Mouse (Mus musculus): ENCODE measurements around the gene Impg2. TPM values are rescaled to one million over a fixed set of nuclear protein-coding genes. Genes with fewer than 3 reads are reported as not detected.

The Impg2 gene
- polyA plus RNA-seq, 1 experiment from 2014 or later, result 0.07 TPM

DNA sequence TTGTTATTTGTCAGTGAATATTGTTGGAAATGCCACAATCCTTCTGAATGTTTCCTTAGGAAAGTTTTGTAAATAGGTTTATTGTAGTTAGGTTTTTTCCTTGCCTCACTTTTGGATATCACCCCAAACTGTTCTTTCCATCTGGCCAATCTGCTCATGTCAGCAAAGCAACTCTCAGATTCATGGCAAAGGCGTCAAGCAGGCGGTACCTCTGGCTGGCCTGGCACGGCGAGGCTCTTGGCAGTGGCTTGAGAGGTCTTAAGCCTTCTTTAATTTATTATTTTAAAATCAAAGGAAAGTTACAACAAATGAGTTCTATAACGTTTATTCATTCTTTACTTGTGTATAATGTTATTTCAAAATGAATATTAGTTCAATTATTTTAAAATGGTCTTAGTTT, 82.0 kb downstream of the Impg2 start:
- Histone ChIP-seq H3K4me1 (ENCODE audit: control insufficient read depth, insufficient read depth, low read length) (no peaks in the 10 kb centered on the region), H3K27ac (ENCODE audit: low read depth, low read length) (no peak overlapping the region), H3K4me3 (ENCODE audit: low read depth, low read length) (no peak overlapping the region), H3K4me2 (ENCODE audit: low read depth) (no peak overlapping the region), H3K36me3 (ENCODE audit: control insufficient read depth, insufficient read depth, low read length) (no peaks in the 10 kb centered on the region), H3K9ac (ENCODE audit: low read length) (no peak overlapping the region), H3K9me3 (ENCODE audit: control insufficient read depth, low read length) (no peaks in the 10 kb centered on the region), H3K27me3 (ENCODE audit: control insufficient read depth, insufficient read depth, low read length) (no peaks in the 10 kb centered on the region)
- no peak for DNase-seq (ENCODE audit: low spot score)
- WGBS, result 84% methylated on average over 5 of the region's 5 CpGs
- no peak for ATAC-seq (ENCODE audit: insufficient read depth, low FRiP score, low TSS enrichment)

DNA sequence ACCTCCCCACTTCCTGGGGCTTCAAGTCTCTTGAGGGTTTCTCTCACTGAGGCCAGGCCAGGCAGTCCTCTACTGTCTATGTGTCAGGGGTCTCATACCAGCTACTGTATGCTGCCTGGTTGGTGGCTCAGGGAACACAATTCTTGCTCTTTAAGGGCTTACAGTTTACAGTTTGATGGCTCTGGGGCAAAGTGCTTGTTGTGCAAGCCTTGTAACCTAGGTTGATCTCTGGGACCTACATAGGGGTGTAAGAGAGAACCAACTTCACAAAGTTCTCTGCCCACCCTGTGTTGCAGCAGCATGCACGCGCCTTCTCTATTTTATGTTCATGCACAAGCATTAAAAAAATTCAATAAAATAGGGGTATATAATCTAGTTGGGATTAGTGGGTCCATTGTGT, 82.9 kb downstream of the Impg2 start:
- Histone ChIP-seq H3K4me2 (ENCODE audit: low read depth) (no peak overlapping the region), H3K27me3 (ENCODE audit: control insufficient read depth, insufficient read depth, low read length) (no peaks in the 10 kb centered on the region), H3K9ac (ENCODE audit: low read length) (no peak overlapping the region), H3K4me1 (ENCODE audit: control insufficient read depth, insufficient read depth, low read length) (no peaks in the 10 kb centered on the region), H3K9me3 (ENCODE audit: control insufficient read depth, low read length) (no peaks in the 10 kb centered on the region), H3K4me3 (ENCODE audit: low read depth, low read length) (no peak overlapping the region), H3K36me3 (ENCODE audit: control insufficient read depth, insufficient read depth, low read length) (no peaks in the 10 kb centered on the region), H3K27ac (ENCODE audit: low read depth, low read length) (no peak overlapping the region)
- DNase-seq (ENCODE audit: low spot score), result no peak
- WGBS, result 94% methylated on average over 2 of the region's 2 CpGs
- no peak for ATAC-seq (ENCODE audit: insufficient read depth, low FRiP score, low TSS enrichment)

DNA sequence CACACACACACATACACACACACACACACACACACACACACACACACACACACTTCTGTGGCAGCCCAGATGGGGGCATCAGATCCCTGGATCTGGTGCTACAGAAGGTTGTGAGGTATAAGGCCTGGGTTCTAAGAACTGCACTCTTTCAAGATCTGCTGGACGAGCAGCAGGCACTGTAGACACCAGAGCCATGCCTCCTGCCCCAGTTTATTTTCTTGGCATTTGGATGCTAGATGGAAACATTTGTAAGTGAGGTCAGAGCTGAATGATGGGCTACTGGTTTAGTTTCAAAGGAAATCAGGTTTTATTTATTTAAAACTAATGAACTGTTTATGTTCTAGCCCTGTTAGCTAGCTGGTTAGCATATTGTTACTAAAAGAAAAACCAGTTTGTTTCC, 90.8 kb downstream of the Impg2 start:
- 61% methylated on average over 1 of the region's 1 CpGs for WGBS

DNA sequence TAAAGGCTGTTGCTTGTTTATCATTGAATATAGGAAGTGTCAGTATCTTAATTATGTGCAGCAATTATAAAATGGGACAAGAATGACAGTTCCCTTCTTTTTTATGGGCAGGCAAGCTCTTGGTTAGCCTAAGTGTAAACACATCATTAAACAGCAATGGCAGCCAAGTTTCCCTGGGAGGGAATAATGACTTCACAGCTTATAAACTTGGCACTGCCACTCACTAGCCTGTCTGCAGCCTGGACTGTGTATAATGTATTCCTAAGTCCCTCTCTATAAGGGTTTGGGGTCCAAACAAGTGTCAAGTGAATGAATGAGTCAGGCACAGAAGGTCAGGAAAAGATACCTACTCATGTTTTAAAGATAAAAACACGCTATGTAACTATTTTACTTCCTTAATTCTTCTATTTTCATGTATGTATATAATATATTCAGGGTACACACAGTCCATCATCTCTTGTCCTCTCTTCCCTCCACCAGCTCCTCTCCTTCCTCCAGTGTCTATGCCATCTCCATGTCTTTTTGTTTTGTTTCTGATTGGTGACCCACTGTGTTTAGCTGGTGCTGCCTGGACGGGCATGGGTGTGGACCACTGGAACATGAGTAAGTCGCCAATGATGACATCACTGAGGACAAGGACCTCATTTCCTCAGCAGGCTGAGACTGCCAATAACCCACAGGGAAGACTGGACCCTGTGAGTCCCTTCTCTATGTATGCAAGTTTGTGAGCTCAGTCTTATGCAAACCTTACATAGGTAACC, 92.0 kb downstream of the Impg2 start:
- ATAC-seq (ENCODE audit: insufficient read depth, low FRiP score, low TSS enrichment) (no peak), DNase-seq (ENCODE audit: low spot score) (no peak)
- Histone ChIP-seq H3K36me3 (ENCODE audit: control insufficient read depth, insufficient read depth, low read length) (no peaks in the 10 kb centered on the region), H3K4me1 (ENCODE audit: control insufficient read depth, insufficient read depth, low read length) (no peaks in the 10 kb centered on the region), H3K27ac (ENCODE audit: low read depth, low read length) (no peak overlapping the region), H3K27me3 (ENCODE audit: control insufficient read depth, insufficient read depth, low read length) (no peaks in the 10 kb centered on the region), H3K9ac (ENCODE audit: low read length) (no peak overlapping the region), H3K4me3 (ENCODE audit: low read depth, low read length) (no peak overlapping the region), H3K9me3 (ENCODE audit: control insufficient read depth, low read length) (no peaks in the 10 kb centered on the region), H3K4me2 (ENCODE audit: low read depth) (no peak overlapping the region)
- 88% methylated on average over 3 of the region's 3 CpGs for WGBS

More for the DNA sequence above, 90.8 kb downstream of the Impg2 start:
- Histone ChIP-seq H3K4me1 (ENCODE audit: control insufficient read depth, insufficient read depth, low read length) (no peaks in the 10 kb centered on the region), H3K4me3 (ENCODE audit: low read depth, low read length) (no peak overlapping the region), H3K27ac (ENCODE audit: low read depth, low read length) (no peak overlapping the region), H3K4me2 (ENCODE audit: low read depth) (no peak overlapping the region), H3K9me3 (ENCODE audit: control insufficient read depth, low read length) (no peaks in the 10 kb centered on the region), H3K36me3 (ENCODE audit: control insufficient read depth, insufficient read depth, low read length) (no peaks in the 10 kb centered on the region), H3K27me3 (ENCODE audit: control insufficient read depth, insufficient read depth, low read length) (no peaks in the 10 kb centered on the region), H3K9ac (ENCODE audit: low read length) (no peak overlapping the region)
- DNase-seq (ENCODE audit: low spot score) (no peak), ATAC-seq (ENCODE audit: insufficient read depth, low FRiP score, low TSS enrichment) (no peak)

DNA sequence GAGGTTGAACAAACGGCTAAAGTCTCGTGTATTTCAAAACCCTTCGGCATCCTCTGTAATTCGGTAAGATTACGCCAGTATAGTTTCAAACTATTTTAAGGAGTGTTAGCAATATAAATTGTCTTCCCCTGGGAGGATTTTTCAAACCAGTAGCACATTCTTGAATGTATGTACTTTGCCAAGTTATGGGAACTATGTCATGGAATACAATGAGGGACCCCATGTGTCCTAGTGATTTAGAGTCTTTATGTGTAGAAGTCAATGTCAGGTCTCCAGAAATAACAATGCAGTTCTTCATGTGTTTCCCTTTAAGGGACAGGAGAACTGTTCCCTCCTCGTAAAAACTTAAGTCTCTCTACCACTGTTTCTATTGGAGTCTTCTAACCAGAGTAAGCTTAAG, 94.1 kb downstream of the Impg2 start:
- Histone ChIP-seq H3K4me2 (ENCODE audit: low read depth) (no peak overlapping the region), H3K9me3 (ENCODE audit: control insufficient read depth, low read length) (no peaks in the 10 kb centered on the region), H3K4me1 (ENCODE audit: control insufficient read depth, insufficient read depth, low read length) (no peaks in the 10 kb centered on the region), H3K27me3 (ENCODE audit: control insufficient read depth, insufficient read depth, low read length) (no peaks in the 10 kb centered on the region), H3K4me3 (ENCODE audit: low read depth, low read length) (no peak overlapping the region), H3K9ac (ENCODE audit: low read length) (no peak overlapping the region), H3K36me3 (ENCODE audit: control insufficient read depth, insufficient read depth, low read length) (no peaks in the 10 kb centered on the region), H3K27ac (ENCODE audit: low read depth, low read length) (no peak overlapping the region)
- no peak for ATAC-seq (ENCODE audit: insufficient read depth, low FRiP score, low TSS enrichment)
- DNase-seq (ENCODE audit: low spot score), result no peak
- WGBS, result 87% methylated on average over 6 of the region's 6 CpGs

DNA sequence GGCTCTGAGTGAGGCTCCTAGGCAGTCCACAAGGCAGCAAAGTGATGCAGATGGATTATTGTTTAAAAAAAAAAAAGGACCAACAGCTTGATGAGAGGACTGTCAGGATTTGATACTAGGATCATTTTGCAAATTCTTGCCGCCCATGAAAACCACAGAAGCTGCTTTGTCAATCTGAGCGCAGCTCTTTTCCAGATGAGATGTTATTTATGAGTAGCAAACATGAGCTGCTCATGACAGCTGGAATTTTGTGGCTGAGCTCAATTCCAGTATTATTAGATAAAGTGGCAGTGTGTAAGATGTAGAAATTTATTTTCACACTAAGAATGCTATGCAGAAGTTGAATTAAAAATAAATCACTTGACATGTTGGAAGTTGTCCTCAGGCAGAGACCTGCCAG, 94.7 kb downstream of the Impg2 start:
- no peak overlapping the region for H3K4me3 ChIP-seq (ENCODE audit: low read depth, low read length)
- 83% methylated on average over 2 of the region's 2 CpGs for WGBS
- no peak overlapping the region for H3K27ac ChIP-seq (ENCODE audit: low read depth, low read length)
- H3K4me1 ChIP-seq (ENCODE audit: control insufficient read depth, insufficient read depth, low read length), result no peaks in the 10 kb centered on the region
- DNase-seq (ENCODE audit: low spot score) (no peak), ATAC-seq (ENCODE audit: insufficient read depth, low FRiP score, low TSS enrichment) (no peak)
- no peaks in the 10 kb centered on the region for H3K9me3 ChIP-seq (ENCODE audit: control insufficient read depth, low read length)
- H3K4me2 ChIP-seq (ENCODE audit: low read depth), result no peak overlapping the region
- H3K27me3 ChIP-seq (ENCODE audit: control insufficient read depth, insufficient read depth, low read length), result no peaks in the 10 kb centered on the region
- H3K36me3 ChIP-seq (ENCODE audit: control insufficient read depth, insufficient read depth, low read length), result no peaks in the 10 kb centered on the region
- no peak overlapping the region for H3K9ac ChIP-seq (ENCODE audit: low read length)

DNA sequence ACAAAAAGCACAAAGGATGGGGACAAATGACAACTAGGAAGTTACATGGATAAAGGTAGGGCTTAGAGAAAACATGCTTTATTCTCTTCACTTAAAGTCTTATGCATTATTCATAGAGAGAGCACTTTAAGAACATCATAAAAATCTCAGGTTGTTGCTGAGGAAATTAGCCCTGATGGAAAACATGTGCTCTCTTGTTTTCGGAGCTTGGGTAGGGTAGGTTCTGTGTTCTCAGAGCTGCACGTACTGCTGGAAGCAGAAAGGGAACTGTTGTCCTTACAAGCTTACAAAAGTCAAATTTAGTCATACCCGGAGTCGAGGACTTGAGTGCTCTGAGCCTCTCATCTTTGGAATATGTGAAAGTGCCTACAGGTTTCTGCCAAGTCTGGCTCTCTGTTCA, 98.9 kb downstream of the Impg2 start:
- Histone ChIP-seq H3K4me1 (ENCODE audit: control insufficient read depth, insufficient read depth, low read length) (no peaks in the 10 kb centered on the region), H3K9me3 (ENCODE audit: control insufficient read depth, low read length) (no peaks in the 10 kb centered on the region), H3K27ac (ENCODE audit: low read depth, low read length) (no peak overlapping the region), H3K4me2 (ENCODE audit: low read depth) (no peak overlapping the region), H3K27me3 (ENCODE audit: control insufficient read depth, insufficient read depth, low read length) (no peaks in the 10 kb centered on the region), H3K4me3 (ENCODE audit: low read depth, low read length) (no peak overlapping the region), H3K36me3 (ENCODE audit: control insufficient read depth, insufficient read depth, low read length) (no peaks in the 10 kb centered on the region), H3K9ac (ENCODE audit: low read length) (no peak overlapping the region)
- WGBS, result 83% methylated on average over 4 of the region's 4 CpGs
- ATAC-seq (ENCODE audit: insufficient read depth, low FRiP score, low TSS enrichment), result no peak
- DNase-seq (ENCODE audit: low spot score), result no peak

DNA sequence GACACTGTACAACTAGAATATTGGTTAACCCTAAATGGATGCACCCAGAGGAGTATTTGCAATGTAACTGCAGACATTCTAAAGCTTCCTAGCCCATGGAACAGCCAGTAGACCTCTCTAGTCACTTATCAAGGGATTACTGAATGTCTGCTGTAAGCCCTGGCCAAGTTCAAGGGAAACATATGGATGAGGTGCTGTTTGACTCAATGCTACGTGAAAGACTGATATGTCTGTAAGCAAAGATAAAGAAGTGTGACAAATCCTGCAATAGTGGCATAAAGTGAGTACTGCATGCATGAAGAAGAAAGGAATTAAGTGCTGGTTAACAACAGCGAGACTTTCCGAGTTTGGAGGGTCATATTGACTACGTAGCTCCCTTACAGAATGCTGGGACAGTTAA, 100.1 kb downstream of the Impg2 start:
- H3K4me2 ChIP-seq (ENCODE audit: low read depth), result no peak overlapping the region
- DNase-seq (ENCODE audit: low spot score) (no peak), ATAC-seq (ENCODE audit: insufficient read depth, low FRiP score, low TSS enrichment) (no peak)
- H3K4me1 ChIP-seq (ENCODE audit: control insufficient read depth, insufficient read depth, low read length), result no peaks in the 10 kb centered on the region
- WGBS, result 87% methylated on average over 4 of the region's 4 CpGs
- no peak overlapping the region for H3K27ac ChIP-seq (ENCODE audit: low read depth, low read length)
- H3K4me3 ChIP-seq (ENCODE audit: low read depth, low read length), result no peak overlapping the region
- no peak overlapping the region for H3K9ac ChIP-seq (ENCODE audit: low read length)
- H3K36me3 ChIP-seq (ENCODE audit: control insufficient read depth, insufficient read depth, low read length), result no peaks in the 10 kb centered on the region
- no peaks in the 10 kb centered on the region for H3K27me3 ChIP-seq (ENCODE audit: control insufficient read depth, insufficient read depth, low read length)
- H3K9me3 ChIP-seq (ENCODE audit: control insufficient read depth, low read length), result no peaks in the 10 kb centered on the region

DNA sequence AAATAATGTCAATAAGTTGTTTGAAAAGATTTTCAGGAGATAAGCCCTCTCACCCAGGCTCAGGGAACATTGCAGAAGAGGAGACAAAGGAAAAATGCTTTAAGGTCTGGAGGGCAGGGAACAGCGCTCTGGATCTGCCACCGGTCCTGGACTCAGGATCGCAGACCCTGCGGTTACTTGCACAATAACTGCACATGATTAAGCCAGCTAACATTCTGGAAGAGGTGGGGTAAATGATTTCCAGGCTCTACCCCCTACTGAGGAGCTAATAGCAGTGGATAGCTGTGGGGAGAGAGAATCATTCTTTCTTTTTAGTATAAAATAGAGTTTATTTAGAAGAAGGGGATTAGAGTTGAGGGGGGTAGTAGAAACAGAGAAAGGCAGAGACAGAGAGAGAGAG, 103.5 kb downstream of the Impg2 start:
- Histone ChIP-seq H3K9me3 (ENCODE audit: control insufficient read depth, low read length) (no peaks in the 10 kb centered on the region), H3K9ac (ENCODE audit: low read length) (no peak overlapping the region), H3K4me3 (ENCODE audit: low read depth, low read length) (no peak overlapping the region), H3K4me2 (ENCODE audit: low read depth) (no peak overlapping the region), H3K36me3 (ENCODE audit: control insufficient read depth, insufficient read depth, low read length) (no peaks in the 10 kb centered on the region), H3K27me3 (ENCODE audit: control insufficient read depth, insufficient read depth, low read length) (no peaks in the 10 kb centered on the region), H3K4me1 (ENCODE audit: control insufficient read depth, insufficient read depth, low read length) (no peaks in the 10 kb centered on the region), H3K27ac (ENCODE audit: low read depth, low read length) (no peak overlapping the region)
- 75% methylated on average over 4 of the region's 4 CpGs for WGBS
- ATAC-seq (ENCODE audit: insufficient read depth, low FRiP score, low TSS enrichment) (no peak), DNase-seq (ENCODE audit: low spot score) (no peak)

Measured in neural tube, embryonic 11.5 days (tissue).